Mouse (Mus musculus) spleen, adult 18-20 months (tissue): Measurements from ENCODE around the gene Serac1.
A peak's percentile ranks its signal among the peaks of the same experiment; 100 is the strongest.

Source experiments
- DNase-seq, 2 experiments: peaks; one replicate each; pipeline ENCODE4 v3.0.0; 2022; ENCODE audit warnings: mixed read lengths in 2 of 2

Gene Serac1

GRCm38 (mm10) chr17:6079287-6080122 lies at the start of gene Serac1, which contains the start of gene Gtf2h5:
TSS of gene Serac1 (minus strand) at chr17:6079741.
TSS of gene Gtf2h5 (plus strand) at chr17:6079786.
- DNase-seq, result peak; percentile 97 to 98

DNA sequence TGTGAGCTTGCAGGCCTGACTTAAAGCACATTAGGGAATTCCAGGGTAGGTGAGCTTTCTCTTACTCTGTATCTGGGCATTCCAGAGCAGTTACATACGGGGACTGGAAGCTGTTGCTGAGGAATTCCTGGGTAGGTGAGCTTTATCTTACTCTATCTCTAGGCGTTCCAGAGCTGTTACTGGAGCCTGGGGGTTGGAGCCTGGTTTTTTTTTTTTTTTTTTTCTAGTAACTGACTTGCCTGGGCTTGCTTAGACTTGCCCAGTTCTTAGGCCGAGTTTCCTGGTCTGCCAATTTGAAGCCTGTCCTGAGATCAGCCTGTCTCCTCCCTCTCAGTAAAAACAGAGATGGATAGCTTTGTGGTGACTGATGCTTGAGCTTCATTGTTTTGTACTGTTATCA lies 48.5 kb upstream of the Serac1 start:
- DNase-seq, result no peak

- DNase-seq, result no peak
Observed at GRCm38 (mm10) chr17:6125441-6125840, 45.9 kb upstream of the Serac1 start.

DNA sequence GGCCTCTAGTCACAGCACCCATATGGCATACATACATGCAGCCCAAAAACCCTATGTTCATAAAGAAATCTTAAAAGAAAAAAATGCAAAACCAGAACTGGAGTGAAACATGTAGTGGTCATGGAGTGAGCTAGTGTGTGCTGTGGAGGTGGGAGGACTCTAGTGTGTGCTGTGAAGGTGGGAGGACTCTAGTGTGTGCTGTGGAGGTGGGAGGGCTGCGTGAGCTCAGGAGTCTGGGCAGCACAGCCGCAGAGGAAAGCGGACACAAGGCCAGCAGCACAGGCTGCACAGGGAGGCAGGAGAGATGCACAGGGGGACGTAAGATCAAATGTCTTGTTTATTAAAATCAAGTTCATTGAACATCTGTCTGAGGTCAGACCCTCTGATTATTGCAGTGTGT lies 44.2 kb upstream of the Serac1 start:
- DNase-seq, result no peak

- DNase-seq, result no peak
Observed at GRCm38 (mm10) chr17:6118861-6119260, 39.3 kb upstream of the Serac1 start.

DNA sequence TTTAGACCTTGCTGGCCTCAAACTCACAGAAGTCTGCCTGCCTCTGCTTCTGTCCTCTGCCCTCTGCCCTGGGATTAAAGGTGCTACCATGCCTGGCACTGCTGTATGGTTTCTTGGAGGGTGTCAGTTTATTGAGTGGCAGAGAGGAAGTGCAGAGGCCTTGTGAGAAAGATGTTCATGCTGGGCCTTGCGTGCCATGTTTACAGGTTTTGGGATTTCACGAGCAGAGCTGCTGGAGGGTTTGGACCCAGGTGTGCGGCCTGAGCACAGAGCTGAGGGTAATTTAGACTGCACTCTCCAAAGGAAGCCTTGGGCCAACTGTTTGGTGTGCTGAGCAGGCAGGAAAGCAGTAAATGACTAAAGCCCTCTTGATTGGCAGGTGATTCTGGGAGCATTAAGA lies 38.4 kb upstream of the Serac1 start:
- no peak for DNase-seq

GRCm38 (mm10) chr17:6117148-6117725 lies 37.7 kb upstream of the Serac1 start:
- DNase-seq, result no peak

DNA sequence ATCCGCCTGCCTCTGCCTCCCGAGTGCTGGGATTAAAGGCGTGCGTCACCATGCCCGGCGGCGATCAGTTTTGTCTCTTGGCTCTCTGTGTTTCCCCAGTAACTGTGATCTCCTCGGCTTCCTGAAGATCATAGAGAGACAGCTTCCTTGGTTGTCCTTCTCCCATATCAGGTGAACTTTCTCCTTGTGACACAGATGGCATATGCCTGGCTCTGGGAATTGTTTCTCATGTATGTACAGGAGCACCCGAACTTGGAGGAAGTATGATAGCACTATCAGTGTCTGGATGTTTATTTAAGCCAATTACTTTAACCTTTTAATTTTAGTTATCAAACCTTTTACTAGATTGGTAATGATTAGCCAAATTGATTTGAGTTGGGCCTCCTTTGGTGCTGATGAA lies 35.5 kb upstream of the Serac1 start:
- no peak for DNase-seq

- no peak for DNase-seq
Observed at GRCm38 (mm10) chr17:6113653-6114052, 34.1 kb upstream of the Serac1 start.

DNA sequence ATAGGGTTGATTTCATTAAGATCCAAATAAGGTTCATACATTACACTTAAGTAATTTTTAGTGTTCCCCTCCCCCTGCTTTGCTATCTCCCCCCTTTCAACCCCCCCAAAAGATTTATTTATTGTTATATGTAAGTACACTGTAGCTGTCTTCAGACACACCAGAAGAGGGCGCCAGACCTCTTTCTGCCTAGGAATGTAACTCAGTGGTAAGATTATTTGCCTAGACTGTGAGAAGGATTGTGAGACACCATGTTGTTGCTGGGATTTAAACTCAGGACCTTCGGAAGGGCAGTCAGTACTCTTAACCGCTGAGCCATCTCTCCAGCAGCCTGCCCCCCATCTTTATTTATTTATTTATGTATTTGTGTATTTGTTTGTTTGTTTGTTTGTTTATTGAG lies 31.4 kb upstream of the Serac1 start:
- DNase-seq, result no peak

DNA sequence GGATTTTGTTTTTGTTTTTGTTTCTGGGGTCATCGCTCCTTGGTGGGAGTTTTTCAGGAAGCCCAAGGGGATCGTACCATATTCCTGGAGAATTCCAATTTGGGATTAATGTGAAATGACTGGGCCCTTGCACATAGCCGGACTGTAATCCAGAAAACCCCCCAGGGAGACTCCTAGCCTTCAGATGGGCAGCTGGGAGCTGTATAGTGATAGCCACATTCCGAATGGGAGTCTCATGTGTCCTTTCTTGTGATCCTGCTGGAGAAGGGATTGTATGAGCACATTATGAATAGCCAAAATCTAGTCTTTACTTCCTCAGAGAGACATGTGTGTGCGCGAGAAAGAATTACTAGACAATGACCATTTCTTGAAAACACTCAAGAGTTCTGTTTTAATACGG lies 28.6 kb upstream of the Serac1 start:
- no peak for DNase-seq

GRCm38 (mm10) chr17:6107015-6107601 lies 27.6 kb upstream of the Serac1 start:
- peak; percentile 29 to 42 for DNase-seq

DNA sequence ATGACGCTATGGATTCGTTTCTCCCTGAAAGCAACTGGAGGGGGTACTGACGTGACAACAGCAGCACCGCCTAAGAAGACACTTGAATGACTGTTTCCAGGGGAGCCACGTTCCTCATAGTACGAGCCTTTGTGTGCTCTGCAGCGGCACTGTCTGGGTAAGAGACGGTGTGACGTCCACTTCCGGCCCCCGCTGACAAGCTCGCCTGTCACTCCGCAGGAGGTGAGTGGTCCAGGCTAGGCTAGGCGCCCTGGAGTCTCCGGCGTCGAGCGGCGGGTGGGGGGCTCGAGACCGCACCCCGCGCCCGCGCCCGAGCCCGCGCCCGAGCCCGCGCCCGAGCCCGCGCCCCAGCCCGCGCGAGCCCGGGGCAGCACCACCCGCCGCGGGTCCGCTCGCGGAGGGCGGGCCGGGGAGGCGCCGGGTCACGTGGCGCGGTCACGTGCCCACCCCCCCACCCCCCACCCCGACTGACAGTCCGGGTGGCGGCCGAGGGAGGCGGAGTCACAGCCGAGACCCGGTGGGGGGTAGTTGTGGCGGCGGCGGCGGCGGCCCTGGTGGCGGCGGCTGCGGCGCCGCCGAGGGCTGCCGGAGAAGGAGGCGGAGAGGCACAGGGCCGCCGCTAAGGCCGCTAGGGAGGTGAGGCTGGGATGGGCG lies 26.9 kb upstream of the Serac1 start, which contains the start of gene Tulp4:
TSS of gene Tulp4 (plus strand) at position 77 of the 654 bp plus-strand sequence.
- peak; percentile 77 to 79 for DNase-seq

GRCm38 (mm10) chr17:6103566-6103965 lies 24.0 kb upstream of the Serac1 start:
- DNase-seq, result no peak

DNA sequence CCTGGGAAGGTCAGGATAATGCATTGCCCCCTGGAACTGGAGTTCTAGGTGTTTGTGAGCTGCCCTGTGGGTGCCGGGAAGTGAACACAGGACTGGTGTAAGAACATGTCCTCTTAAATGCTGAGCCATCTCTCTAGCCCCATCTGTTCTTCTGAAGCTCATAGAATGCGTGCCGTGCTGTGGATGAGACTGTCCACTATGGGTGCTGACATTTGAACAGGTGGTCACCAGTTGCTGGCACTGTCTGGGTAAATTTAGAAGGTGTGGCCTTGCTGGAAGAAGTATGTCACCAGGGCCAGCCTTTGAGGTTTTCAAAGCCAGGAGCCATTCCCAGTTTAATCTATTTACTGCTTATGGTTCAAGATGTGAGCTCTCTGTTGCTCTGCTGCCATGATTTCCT lies 22.7 kb upstream of the Serac1 start:
- DNase-seq, result no peak

DNA sequence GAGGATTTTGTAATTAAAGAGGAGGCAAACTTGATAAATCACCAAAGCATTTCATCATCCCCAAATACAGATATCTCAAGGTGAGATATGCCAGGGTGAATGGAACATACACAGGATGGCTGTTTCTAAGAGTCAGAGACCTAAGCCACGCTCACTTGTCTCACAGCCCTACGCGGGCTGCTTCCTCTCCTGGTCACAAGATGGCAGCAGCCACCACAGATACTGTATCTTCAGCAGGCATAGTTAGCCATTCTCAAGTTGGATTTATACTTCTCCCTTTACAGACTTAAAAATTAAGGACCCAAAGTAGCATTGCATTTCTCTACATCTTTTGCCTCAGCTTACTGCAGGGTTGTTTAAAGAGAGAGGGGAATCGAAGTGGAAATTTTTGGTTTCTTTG lies 18.3 kb upstream of the Serac1 start:
- peak; percentile 30 to 62 for DNase-seq

GRCm38 (mm10) chr17:6095579-6095978 lies 16.0 kb upstream of the Serac1 start:
- DNase-seq, result no peak

- no peak for DNase-seq
Observed at GRCm38 (mm10) chr17:6091604-6092003, 12.1 kb upstream of the Serac1 start.

GRCm38 (mm10) chr17:6083323-6083890 lies 3.9 kb upstream of the Serac1 start:
- no peak for DNase-seq

DNA sequence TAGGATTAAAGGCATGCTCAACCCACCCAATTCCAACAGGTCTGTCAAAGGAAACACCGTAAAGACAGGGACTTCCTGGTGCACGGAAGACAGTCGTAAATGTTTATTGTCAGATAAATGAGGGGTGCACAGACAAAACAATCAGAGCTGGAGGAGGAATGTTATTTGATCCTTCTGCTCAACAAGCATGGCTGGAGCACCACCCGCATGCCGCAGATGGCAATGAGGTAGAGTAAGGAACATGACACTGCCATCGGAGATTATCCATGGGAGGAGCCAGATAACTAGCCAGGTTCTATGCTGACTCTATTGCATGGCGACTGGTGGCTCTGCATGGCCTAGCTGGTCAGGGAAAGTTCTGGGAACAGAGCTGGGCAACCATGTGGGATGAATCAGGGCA lies 6.1 kb downstream of the Serac1 start:
- no peak for DNase-seq

GRCm38 (mm10) chr17:6069866-6070265 lies 9.7 kb downstream of the Serac1 start:
- DNase-seq, result no peak

DNA sequence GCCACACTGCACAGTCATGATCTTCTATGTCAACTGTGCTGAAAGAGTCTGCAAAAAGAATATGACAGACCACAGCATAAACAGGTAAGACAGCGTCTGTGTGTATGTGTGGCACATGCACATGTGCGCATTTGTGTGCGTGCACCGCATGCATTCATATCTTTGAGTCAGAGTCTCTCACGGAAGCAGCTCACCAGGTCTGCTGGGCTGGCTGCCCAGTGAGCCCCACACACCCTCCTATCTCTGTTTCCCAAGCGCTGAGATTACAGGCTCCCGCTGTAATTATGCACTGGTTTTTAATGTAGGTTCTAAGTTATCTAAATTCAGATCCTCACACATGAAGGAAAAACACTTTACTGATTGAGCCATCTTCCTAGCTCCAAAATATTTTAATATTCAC lies 11.9 kb downstream of the Serac1 start:
- DNase-seq, result no peak

DNA sequence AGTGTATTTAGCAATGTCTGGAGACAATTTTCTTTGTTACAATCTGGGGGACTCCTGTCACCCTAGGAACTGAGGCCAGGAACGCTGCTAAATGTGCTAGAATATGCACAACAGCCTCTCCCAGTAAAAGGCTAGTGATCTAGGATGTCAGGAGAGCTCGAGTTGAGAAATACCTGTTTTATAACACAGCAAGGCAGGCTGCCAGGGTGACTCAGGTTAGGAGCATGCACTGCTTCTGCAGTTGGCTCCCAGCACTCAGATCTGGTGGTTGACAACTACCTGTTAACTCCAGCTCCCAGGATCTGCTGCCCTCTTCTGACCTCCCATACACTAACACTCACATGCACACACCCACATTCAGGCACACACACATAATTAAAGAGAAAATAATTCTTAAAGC lies 13.5 kb downstream of the Serac1 start:
- DNase-seq, result no peak
